Mouse (Mus musculus) forebrain, embryonic 13.5 days (tissue): ENCODE measurements around the gene Adssl1. TPM values are rescaled to one million over a fixed set of nuclear protein-coding genes. Genes with fewer than 3 reads are reported as not detected.

Experiments used
- ATAC-seq: fragments of 200-750 bp; cut with Nextera tagmentation; 2 replicates; pipeline ENCODE4 v1.8.0; 2017
- H3K27ac ChIP-seq: fragments of 300-500 bp; sonication (generic); 2 replicates; pipeline ENCODE4 v1.5.1; 2015; ENCODE audit warnings: inconsistent platforms, mild to moderate bottlenecking, moderate library complexity
- H3K27me3 ChIP-seq: fragments of 300-500 bp; sonication (generic); 2 replicates; pipeline ENCODE4 v1.6.1; 2015; ENCODE audit warnings: mild to moderate bottlenecking, inconsistent platforms
- H3K36me3 ChIP-seq: fragments of 300-500 bp; sonication (generic); 2 replicates; pipeline ENCODE4 v1.6.1; 2015; ENCODE audit warnings: mild to moderate bottlenecking, inconsistent platforms; ENCODE audit not compliant: poor library complexity, severe bottlenecking
- H3K4me1 ChIP-seq: fragments of 300-500 bp; sonication (generic); 2 replicates; pipeline ENCODE4 v1.6.1; 2015; ENCODE audit warnings: inconsistent platforms
- H3K4me2 ChIP-seq: fragments of 300-500 bp; sonication (generic); 2 replicates; pipeline ENCODE4 v1.6.1; 2015; ENCODE audit warnings: inconsistent platforms, mild to moderate bottlenecking, moderate library complexity
- H3K4me3 ChIP-seq: fragments of 300-500 bp; sonication (generic); 2 replicates; pipeline ENCODE4 v1.5.1; 2015; ENCODE audit warnings: mild to moderate bottlenecking, inconsistent platforms
- H3K9ac ChIP-seq: fragments of 300-500 bp; sonication (generic); 2 replicates; pipeline ENCODE4 v1.6.1; 2015; ENCODE audit warnings: mild to moderate bottlenecking, inconsistent platforms
- H3K9me3 ChIP-seq: fragments of 300-500 bp; sonication (generic); replicated peaks from 2 replicates; pipeline ENCODE4 v1.6.1; 2016; ENCODE audit warnings: inconsistent platforms
- WGBS: fragments of 180-500 bp; shearing (Covaris S2); methylation state at CpG from one replicate; pipeline ENCODE4 v1.1.7; 2015; 5-methylcytosine and 5-hydroxymethylcytosine counted together
- polyA plus RNA-seq: library from polyadenylated mRNA; unstranded; fragments of >200 nt; fragmentation: Nextera tagmentation; extraction: Ambion mirVana; gene quantifications from 2 replicates; pipeline ENCODE4 v1.2.1, GENCODE M21; 2015

The Adssl1 gene
- polyA plus RNA-seq, 1 experiment from 2014 or later, result 1.4 TPM

GRCm38 (mm10) chr12:112596454-112596853 is 23.4 kb upstream of the Adssl1 start:
- Histone ChIP-seq H3K4me2 (no peak overlapping the region), H3K27me3 (no peaks in the 10 kb centered on the region), H3K9ac (no peak overlapping the region), H3K4me3 (no peak overlapping the region), H3K4me1 (peaks cover 26% of the 10 kb centered on the region), H3K27ac (no peak overlapping the region), H3K9me3 (no peaks in the 10 kb centered on the region), H3K36me3 (no peaks in the 10 kb centered on the region)
- no peak for ATAC-seq
- 85% methylated on average over 9 of the region's 9 CpGs for WGBS

GRCm38 (mm10) chr12:112596891-112597500 is 22.8 kb upstream of the Adssl1 start:
- ATAC-seq, result no peak
- Histone ChIP-seq H3K36me3 (no peaks in the 10 kb centered on the region), H3K4me3 (no peak overlapping the region), H3K9ac (no peak overlapping the region), H3K27ac (no peak overlapping the region), H3K4me2 (no peak overlapping the region), H3K27me3 (no peaks in the 10 kb centered on the region), H3K4me1 (peaks cover 26% of the 10 kb centered on the region), H3K9me3 (no peaks in the 10 kb centered on the region)
- WGBS, result 69% methylated on average over 14 of the region's 14 CpGs

- 84% methylated on average over 8 of the region's 8 CpGs for WGBS
- Histone ChIP-seq H3K4me2 (no peak overlapping the region), H3K9ac (no peak overlapping the region), H3K27me3 (no peaks in the 10 kb centered on the region), H3K4me1 (peaks cover 26% of the 10 kb centered on the region), H3K27ac (no peak overlapping the region), H3K36me3 (no peaks in the 10 kb centered on the region), H3K9me3 (no peaks in the 10 kb centered on the region), H3K4me3 (no peak overlapping the region)
- no peak for ATAC-seq
Observed at GRCm38 (mm10) chr12:112597618-112598017, 22.2 kb upstream of the Adssl1 start.

GRCm38 (mm10) chr12:112599198-112599597 is 20.6 kb upstream of the Adssl1 start:
- Histone ChIP-seq H3K27ac (no peak overlapping the region), H3K9ac (no peak overlapping the region), H3K4me3 (no peak overlapping the region), H3K9me3 (no peaks in the 10 kb centered on the region), H3K36me3 (no peaks in the 10 kb centered on the region), H3K4me2 (no peak overlapping the region), H3K27me3 (no peaks in the 10 kb centered on the region), H3K4me1 (peaks cover 16% of the 10 kb centered on the region)
- 35% methylated on average over 4 of the region's 4 CpGs for WGBS
- no peak for ATAC-seq

- no peak overlapping the region for H3K4me3 ChIP-seq
- ATAC-seq, result no peak
- WGBS, result 79% methylated on average over 30 of the region's 30 CpGs
Observed at GRCm38 (mm10) chr12:112599942-112600611, 19.8 kb upstream of the Adssl1 start.

GRCm38 (mm10) chr12:112604022-112604421 is 15.8 kb upstream of the Adssl1 start:
- H3K4me1 ChIP-seq, result peaks cover 10% of the 10 kb centered on the region; the same call in 1 of the 2 replicates
- no peak for ATAC-seq
- 90% methylated on average over 5 of the region's 5 CpGs for WGBS
- H3K9me3 ChIP-seq, result no peaks in the 10 kb centered on the region
- H3K4me3 ChIP-seq, result no peak overlapping the region
- H3K27ac ChIP-seq, result no peak overlapping the region
- no peak overlapping the region for H3K9ac ChIP-seq
- H3K4me2 ChIP-seq, result no peak overlapping the region
- no peaks in the 10 kb centered on the region for H3K36me3 ChIP-seq
- H3K27me3 ChIP-seq, result no peaks in the 10 kb centered on the region

More at GRCm38 (mm10) chr12:112599942-112600611, 19.8 kb upstream of the Adssl1 start:
- Histone ChIP-seq H3K4me1 (peaks cover 11% of the 10 kb centered on the region), H3K4me2 (no peak overlapping the region), H3K36me3 (no peaks in the 10 kb centered on the region), H3K27me3 (no peaks in the 10 kb centered on the region), H3K9ac (no peak overlapping the region), H3K9me3 (no peaks in the 10 kb centered on the region), H3K27ac (no peak overlapping the region)

- H3K4me3 ChIP-seq, result no peak overlapping the region
- no peaks in the 10 kb centered on the region for H3K27me3 ChIP-seq
- H3K9ac ChIP-seq, result 0 out of 2 replicates have a peak overlapping the region, but pooled peaks have one; percentile 2
- H3K27ac ChIP-seq, result no peak overlapping the region
- no peaks in the 10 kb centered on the region for H3K36me3 ChIP-seq
- WGBS, result 66% methylated on average over 20 of the region's 20 CpGs
- H3K9me3 ChIP-seq, result no peaks in the 10 kb centered on the region
- H3K4me2 ChIP-seq, result no peak overlapping the region
- peak; percentile 74 for ATAC-seq
- peaks cover 10% of the 10 kb centered on the region; the same call in 1 of the 2 replicates for H3K4me1 ChIP-seq
Observed at GRCm38 (mm10) chr12:112604709-112605649, 14.9 kb upstream of the Adssl1 start.

GRCm38 (mm10) chr12:112605766-112606165 is 14.1 kb upstream of the Adssl1 start:
- no peak overlapping the region for H3K4me2 ChIP-seq
- no peaks in the 10 kb centered on the region for H3K27me3 ChIP-seq
- no peaks in the 10 kb centered on the region for H3K9me3 ChIP-seq
- H3K4me1 ChIP-seq, result peaks cover 10% of the 10 kb centered on the region; the same call in 1 of the 2 replicates
- H3K36me3 ChIP-seq, result no peaks in the 10 kb centered on the region
- no peak overlapping the region for H3K9ac ChIP-seq
- no peak overlapping the region for H3K4me3 ChIP-seq
- H3K27ac ChIP-seq, result no peak overlapping the region
- ATAC-seq, result peak; percentile 68
- 44% methylated on average over 6 of the region's 6 CpGs for WGBS

- H3K27ac ChIP-seq, result no peak overlapping the region
- no peaks in the 10 kb centered on the region for H3K27me3 ChIP-seq
- H3K4me2 ChIP-seq, result no peak overlapping the region
- no peak for ATAC-seq
- H3K9ac ChIP-seq, result no peak overlapping the region
- WGBS, result 83% methylated on average over 6 of the region's 6 CpGs
- peaks cover 10% of the 10 kb centered on the region; the same call in 1 of the 2 replicates for H3K4me1 ChIP-seq
- H3K36me3 ChIP-seq, result no peaks in the 10 kb centered on the region
- H3K9me3 ChIP-seq, result no peaks in the 10 kb centered on the region
- no peak overlapping the region for H3K4me3 ChIP-seq
Observed at GRCm38 (mm10) chr12:112606998-112607397, 12.8 kb upstream of the Adssl1 start.

- H3K9ac ChIP-seq, result no peak overlapping the region
- no peak overlapping the region for H3K4me3 ChIP-seq
- no peaks in the 10 kb centered on the region for H3K27me3 ChIP-seq
- 91% methylated on average over 10 of the region's 10 CpGs for WGBS
- H3K9me3 ChIP-seq, result no peaks in the 10 kb centered on the region
- peaks cover 10% of the 10 kb centered on the region; the same call in 1 of the 2 replicates for H3K4me1 ChIP-seq
- no peak overlapping the region for H3K4me2 ChIP-seq
- no peak for ATAC-seq
- H3K36me3 ChIP-seq, result no peaks in the 10 kb centered on the region
- H3K27ac ChIP-seq, result no peak overlapping the region
Observed at GRCm38 (mm10) chr12:112609031-112609430, 10.8 kb upstream of the Adssl1 start.

GRCm38 (mm10) chr12:112616668-112617067 is 3.2 kb upstream of the Adssl1 start:
- H3K36me3 ChIP-seq, result no peaks in the 10 kb centered on the region
- H3K9me3 ChIP-seq, result no peaks in the 10 kb centered on the region
- H3K27ac ChIP-seq, result no peak overlapping the region
- H3K4me2 ChIP-seq, result no peak overlapping the region
- H3K9ac ChIP-seq, result no peak overlapping the region
- peaks cover 33% of the 10 kb centered on the region for H3K27me3 ChIP-seq
- no peak for ATAC-seq
- 70% methylated on average over 9 of the region's 9 CpGs for WGBS
- H3K4me1 ChIP-seq, result peaks cover 21% of the 10 kb centered on the region
- no peak overlapping the region for H3K4me3 ChIP-seq

- WGBS, result 83% methylated on average over 11 of the region's 11 CpGs
- Histone ChIP-seq H3K4me3 (no peak overlapping the region), H3K4me2 (no peak overlapping the region), H3K27me3 (peaks cover 39% of the 10 kb centered on the region), H3K9me3 (no peaks in the 10 kb centered on the region), H3K27ac (no peak overlapping the region), H3K4me1 (peaks cover 21% of the 10 kb centered on the region), H3K9ac (no peak overlapping the region), H3K36me3 (no peaks in the 10 kb centered on the region)
- ATAC-seq, result no peak
Observed at GRCm38 (mm10) chr12:112617184-112617583, 2.7 kb upstream of the Adssl1 start.
